Mouse (Mus musculus): ENCODE measurements around the gene Gm17509.

Gm17509 gene

DNA sequence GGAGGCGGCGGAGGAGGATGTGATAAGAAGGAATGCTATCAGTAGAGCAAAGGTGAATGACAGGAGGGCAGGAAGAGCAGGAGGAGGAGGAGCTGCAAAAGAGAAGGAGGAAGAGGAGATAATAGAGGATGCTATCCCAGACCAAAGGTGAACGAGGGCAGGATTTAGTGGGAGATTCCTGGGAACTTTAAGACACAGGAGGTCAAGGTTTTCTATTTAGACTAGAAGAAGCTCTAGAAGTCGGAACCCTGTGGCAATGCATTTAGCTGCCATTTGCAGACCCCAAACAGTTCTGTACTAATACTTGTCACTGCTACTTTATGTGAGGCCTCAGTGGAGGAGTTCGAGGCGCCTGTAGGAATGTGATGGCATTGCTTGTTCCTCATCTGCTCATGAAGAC, 12.6 kb downstream of the Gm17509 start, which contains the start of gene Emb:
Gene Emb, plus strand, starts transcription at position 301 of the 400 bp plus-strand sequence.
- WGBS = 85% methylated on average over 6 of the region's 6 CpGs

DNA sequence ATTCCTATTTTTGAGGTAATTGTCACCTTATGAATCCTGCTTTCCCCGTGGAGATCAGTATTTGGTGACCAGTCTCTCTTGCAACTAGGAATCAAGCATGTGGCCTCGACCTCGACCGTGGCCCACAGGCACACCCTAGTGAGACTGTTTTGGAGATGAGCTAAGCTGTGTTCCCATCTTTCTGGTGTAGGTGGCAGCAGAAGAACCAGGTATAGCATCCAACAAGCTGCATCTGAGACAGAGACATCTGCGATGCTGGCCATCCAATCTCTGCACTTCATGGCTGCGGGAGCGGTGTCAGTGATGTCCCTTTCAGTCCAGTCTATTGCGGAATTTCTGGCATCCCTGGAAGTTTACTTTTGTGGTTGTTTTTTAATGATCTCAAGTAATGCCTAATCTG, 14.8 kb downstream of the Gm17509 start:
- 89% methylated on average over 8 of the region's 8 CpGs for WGBS

DNA sequence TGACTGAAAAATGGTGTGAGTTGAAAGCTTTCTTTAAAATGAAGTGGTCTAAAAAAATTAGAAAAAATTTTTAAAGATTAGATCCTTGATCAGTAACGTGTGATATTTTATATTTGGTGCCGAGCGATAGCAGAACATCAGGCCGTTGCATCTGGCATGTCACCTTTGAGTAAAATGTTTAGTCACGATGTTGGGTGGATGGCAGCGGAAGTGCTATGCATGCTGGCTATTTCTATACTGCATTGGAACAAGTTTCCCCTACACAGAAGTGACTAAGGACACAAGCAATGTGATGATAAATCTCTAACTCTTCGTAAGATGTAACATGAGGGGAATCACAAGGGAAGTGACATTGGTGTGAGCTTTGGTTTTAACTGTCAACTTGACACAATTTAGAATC, 16.2 kb downstream of the Gm17509 start:
- 69% methylated on average over 7 of the region's 7 CpGs for WGBS

DNA sequence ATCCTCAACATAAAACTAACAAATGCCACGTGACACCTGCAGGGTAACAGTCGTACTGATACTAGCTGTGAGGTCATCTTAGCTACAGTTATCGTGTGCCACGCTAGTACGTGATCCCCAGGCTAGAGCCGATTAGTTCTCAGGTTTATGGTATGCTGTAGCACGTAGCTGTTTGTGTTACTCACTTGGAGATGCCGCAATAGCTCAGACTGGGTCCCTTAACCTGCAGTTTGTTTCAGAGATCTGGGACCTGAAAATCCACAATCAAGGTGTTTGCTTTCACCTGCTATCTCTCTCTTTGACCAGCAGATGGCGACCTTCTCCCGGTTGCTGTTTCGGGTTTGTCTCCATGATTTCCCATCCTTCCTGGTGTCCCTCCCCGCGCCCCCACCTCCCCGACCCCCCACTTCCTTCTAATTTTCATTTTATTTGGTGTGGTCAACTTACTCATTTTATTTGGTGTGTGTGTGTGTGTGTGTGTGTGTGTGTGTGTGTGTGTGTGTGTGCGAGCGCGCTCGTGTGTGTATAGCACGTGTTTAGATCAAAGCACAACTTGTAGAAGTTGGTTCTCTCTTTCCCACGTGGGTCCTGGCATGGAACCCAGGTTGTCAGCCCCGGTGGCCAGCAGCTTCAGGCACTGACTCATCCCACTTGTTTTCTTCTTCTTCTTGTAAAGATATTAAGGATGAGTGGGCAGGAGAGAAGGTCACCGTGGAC, 18.0 kb downstream of the Gm17509 start:
- 45% methylated on average over 22 of the region's 22 CpGs for WGBS

DNA sequence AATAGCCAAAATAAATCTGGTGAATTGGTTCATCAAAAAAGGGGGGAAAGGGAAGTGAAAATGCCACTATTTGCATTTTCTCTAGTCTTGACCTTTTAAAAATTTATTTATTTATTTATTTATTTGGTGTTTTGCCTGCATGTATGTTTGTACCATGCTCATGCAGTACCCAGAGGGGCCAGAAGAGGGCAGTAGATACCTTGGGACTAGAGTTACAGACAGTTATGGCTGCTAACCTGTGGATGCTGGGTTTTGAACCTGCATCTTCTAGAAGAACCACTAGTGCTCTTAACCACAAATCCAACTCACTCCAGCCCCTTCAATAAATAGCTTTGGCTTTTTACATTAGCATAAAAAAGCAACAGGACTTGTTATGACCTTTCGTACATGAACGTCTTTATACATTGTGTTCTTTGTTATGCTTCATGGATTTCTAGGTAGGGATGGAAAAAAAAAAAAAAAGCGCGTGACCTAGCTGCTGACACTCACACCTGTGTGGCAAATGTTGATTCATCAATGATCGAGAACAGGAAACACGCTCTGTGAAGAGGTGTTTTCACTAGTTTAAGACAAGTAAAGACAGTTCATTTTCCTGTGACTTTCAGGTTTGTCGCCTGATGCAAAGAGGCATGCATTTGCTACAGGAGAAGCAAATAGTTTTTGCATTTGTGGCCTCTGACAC, 22.3 kb downstream of the Gm17509 start:
- 89% methylated on average over 7 of the region's 7 CpGs for WGBS

DNA sequence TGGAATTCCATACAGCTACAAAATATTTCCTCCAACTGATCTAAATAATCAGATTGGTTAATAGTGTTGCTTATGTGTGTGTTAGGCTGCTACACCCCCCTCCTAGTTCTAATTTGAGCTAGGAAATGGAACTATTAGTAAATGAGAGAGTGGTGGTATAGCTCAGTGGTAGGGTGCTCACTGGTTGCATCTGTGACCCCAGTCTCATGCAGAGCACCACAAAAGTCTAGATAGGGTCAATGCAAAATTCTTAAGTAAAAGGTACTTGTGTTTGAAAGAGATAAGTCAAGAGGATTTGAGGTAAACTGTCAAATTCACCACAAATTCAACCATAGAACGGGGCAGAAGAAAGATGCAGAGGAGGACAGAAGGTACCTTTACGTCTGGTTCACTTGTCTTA, 23.2 kb downstream of the Gm17509 start:
- WGBS = 100% methylated on average over 2 of the region's 2 CpGs

DNA sequence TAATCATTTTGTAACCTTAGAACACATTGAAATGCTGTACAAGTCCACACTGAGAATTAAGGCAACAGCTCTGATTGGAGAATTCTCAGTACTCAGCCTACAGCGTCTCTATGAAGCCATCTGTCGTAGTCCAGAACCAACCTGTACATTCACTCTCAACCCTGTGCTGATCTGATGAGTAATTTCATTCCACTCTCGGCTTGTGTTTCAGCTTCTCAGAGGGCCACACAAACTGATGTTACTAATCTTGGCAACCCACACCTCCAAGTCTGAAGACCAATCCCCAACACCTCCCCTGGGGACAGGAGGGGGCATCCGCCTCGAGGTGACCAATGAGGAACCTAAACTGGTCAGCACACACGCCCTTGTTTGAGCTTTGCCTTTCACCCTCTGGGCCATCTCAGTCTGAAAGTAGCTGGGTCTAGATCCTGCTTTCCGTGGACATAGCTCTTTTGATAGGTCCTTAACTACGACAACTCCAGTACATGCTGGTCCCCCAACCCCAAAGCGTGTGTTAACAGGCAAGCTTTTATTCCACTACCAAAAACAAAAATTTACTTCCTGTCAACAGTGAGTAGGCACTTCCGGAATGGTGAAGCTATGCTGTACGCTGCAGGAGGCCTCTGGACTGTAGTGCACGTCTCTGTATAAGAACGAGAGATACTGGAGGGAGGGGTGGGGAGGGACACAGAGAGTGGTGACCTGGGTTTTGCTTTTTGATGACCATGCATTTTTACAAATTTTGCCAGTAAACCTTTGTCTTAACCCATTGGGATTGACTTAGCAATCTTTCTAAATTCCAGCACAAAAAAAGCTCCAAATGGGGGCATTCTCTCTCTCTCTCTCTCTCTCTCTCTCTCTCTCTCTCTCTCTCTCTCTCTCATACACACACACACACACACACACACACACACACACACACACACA, 25.0 kb downstream of the Gm17509 start:
- WGBS = 78% methylated on average over 13 of the region's 13 CpGs

DNA sequence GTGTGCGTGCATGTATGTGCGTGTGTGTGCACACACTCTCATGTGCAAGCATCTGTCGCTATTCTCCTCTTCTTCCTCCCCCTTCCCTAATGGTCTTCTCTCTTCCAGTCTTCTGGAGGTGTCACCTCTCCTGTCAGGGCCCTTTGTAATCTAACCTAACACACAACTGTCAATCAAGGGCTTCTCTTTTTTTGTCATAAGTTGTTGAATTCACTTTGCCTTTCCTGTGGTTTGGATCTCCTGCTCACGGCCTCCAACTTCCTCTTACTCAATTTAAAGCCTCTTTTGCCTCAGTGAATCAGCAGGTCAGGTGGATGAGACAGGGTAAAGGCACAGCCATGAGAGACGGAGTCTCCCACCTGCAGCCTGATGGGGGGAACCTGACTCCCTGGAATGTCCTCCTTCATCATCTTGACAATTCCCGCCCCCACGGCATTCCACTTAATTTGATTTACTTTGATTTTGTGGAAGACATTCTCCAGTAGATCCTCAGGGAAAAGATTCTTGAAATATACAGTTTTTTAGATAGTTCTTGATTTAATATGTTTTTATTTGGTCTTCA, 27.4 kb downstream of the Gm17509 start:
- 82% methylated on average over 7 of the region's 7 CpGs for WGBS

DNA sequence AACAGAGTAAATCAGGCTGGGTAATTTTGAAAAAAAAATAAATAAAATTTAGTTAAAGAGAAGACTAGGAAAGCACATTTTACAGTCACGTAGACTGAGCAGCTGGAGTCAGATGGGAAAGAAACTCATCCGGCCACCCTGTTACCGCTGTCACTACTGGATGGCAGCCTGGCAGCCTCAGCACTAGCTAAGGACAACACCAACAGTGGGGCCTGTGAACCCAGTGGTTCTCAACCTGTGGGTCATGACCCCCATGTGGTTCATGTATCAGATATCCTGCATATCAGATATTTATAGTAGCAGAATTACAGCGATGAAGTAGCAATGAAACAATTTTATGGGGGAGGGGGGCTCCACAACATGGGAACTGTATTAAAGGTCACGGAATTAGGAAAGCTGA, 28.7 kb downstream of the Gm17509 start:
- 94% methylated on average over 5 of the region's 5 CpGs for WGBS

DNA sequence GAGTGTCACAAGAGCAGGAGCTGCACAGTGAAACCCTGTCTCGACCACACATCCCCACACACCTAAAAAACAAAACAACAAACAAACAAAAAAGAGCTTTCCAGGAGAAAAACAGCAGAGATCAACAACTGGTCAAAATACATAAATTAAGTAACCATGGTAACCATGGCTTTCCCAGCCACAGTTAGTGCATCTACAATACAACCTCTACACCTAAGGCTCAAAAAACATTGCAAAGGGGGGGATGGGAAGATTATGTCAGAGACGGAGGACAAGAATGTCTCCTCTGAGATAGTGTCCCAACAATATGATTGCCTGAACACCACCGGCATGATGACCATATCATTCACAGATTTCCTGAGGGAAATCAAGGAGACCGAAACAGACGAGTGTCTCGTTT, 35.5 kb downstream of the Gm17509 start:
- WGBS = 78% methylated on average over 6 of the region's 6 CpGs

DNA sequence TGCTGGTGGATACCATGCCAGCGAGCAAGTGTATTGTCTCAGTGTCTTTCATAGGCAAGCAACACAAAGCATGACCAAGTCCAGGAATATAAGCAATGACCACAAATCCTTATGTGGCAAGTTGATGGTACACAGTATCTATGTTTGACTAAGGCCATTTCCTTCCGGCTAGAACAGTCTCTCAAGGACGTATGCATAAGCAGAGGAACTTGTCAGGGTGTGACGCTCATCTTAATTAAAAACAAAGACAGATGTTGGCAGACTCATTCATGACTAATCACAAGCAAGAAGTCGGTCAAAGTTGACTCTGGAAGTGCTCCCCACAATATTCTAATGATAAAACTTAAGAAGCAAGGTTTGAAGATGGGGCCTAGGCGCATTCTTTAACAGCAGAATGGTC, 37.6 kb downstream of the Gm17509 start:
- 80% methylated on average over 6 of the region's 6 CpGs for WGBS

DNA sequence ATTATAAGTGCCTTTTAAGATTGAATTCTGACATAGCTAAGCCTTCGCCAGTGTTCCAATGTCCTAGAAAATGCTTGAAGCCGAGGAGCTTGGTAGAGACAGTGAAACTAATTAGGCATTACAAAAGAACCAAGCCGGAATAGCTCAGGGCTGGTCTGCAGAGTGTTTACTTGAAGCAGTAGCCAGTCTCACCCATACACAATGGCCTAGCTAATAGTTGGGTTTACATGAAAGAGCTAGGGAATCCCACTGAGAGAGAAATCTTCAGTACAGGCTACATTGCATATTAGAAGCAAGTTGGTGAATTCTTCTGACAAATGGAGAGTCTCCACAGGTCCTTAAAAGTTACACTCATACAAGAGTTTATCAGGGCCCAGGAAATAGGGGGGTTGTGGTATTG, 40.0 kb downstream of the Gm17509 start:
- 66% methylated on average over 3 of the region's 3 CpGs for WGBS

All from cerebral cortex, adult 2 months (tissue).